Mouse (Mus musculus) hindbrain, embryonic 11.5 days (tissue): ENCODE data around the gene Simc1. TPM values are rescaled to one million over a fixed set of nuclear protein-coding genes. Genes with fewer than 3 reads are reported as not detected.

Experiments used
- ATAC-seq: fragments of 200-750 bp; cut with Nextera tagmentation; 2 replicates; pipeline ENCODE4 v1.8.0; 2017; ENCODE audit warnings: mild to moderate bottlenecking, moderate TSS enrichment, moderate library complexity; ENCODE audit not compliant: low FRiP score
- DNase-seq: peaks from one replicate; pipeline ENCODE4 v3.0.0-alpha.2; 2015; ENCODE audit warnings: low spot score
- H3K27ac ChIP-seq: fragments of 300-500 bp; sonication (generic); 2 replicates; pipeline ENCODE4 v1.5.1; 2014; ENCODE audit warnings: mild to moderate bottlenecking, low read depth, low read length
- H3K27me3 ChIP-seq: fragments of 300-500 bp; sonication (generic); 2 replicates; pipeline ENCODE4 v1.6.1; 2014; ENCODE audit warnings: mild to moderate bottlenecking, low read length, moderate library complexity, mixed read lengths; ENCODE audit not compliant: control insufficient read depth, insufficient read depth
- H3K36me3 ChIP-seq: fragments of 300-500 bp; sonication (generic); 2 replicates; pipeline ENCODE4 v1.6.1; 2014; ENCODE audit warnings: mild to moderate bottlenecking, low read length, moderate library complexity, mixed read lengths; ENCODE audit not compliant: control insufficient read depth, insufficient read depth
- H3K4me1 ChIP-seq: fragments of 300-500 bp; sonication (generic); replicated peaks from 2 replicates; pipeline ENCODE4 v1.6.1; 2014; ENCODE audit warnings: low read length, mixed read lengths; ENCODE audit not compliant: control insufficient read depth, insufficient read depth
- H3K4me2 ChIP-seq: fragments of 300-500 bp; sonication (generic); replicated peaks from 2 replicates; pipeline ENCODE4 v1.6.1; 2014; ENCODE audit warnings: mild to moderate bottlenecking, low read depth, low read length
- H3K4me3 ChIP-seq: fragments of 300-500 bp; sonication (generic); 2 replicates; pipeline ENCODE4 v1.5.1; 2014; ENCODE audit warnings: low read depth, low read length
- H3K9ac ChIP-seq: fragments of 300-500 bp; sonication (generic); 2 replicates; pipeline ENCODE4 v1.6.1; 2014; ENCODE audit warnings: low read depth, low read length
- H3K9me3 ChIP-seq: fragments of 300-500 bp; sonication (generic); 2 replicates; pipeline ENCODE4 v1.6.1; 2016; ENCODE audit warnings: low read length; ENCODE audit not compliant: control insufficient read depth
- WGBS: fragments of 180-500 bp; shearing (Covaris S2); extraction: QIAGEN DNeasy Blood & Tissue Kit; methylation state at CpG from one replicate; pipeline ENCODE4 v1.1.7; 2014; 5-methylcytosine and 5-hydroxymethylcytosine counted together
- polyA plus RNA-seq: library from polyadenylated mRNA; unstranded; fragments of >200 nt; fragmentation: Nextera tagmentation; extraction: Ambion mirVana; gene quantifications from 2 replicates; pipeline ENCODE4 v1.2.1, GENCODE M21; 2014

Gene Simc1
- polyA plus RNA-seq, 1 experiment from 2014 or later: 19.7 TPM

- DNase-seq (no peak), ATAC-seq (no peak)
- Histone ChIP-seq H3K4me2 (no peak overlapping the region), H3K9ac (no peak overlapping the region), H3K27ac (no peak overlapping the region), H3K27me3 (no peaks in the 10 kb centered on the region), H3K9me3 (no peaks in the 10 kb centered on the region), H3K4me1 (no peaks in the 10 kb centered on the region), H3K36me3 (no peaks in the 10 kb centered on the region), H3K4me3 (no peak overlapping the region)
- WGBS: 74% methylated on average over 4 of the region's 4 CpGs
Observed at GRCm38 (mm10) chr13:54570736-54571135, 67.2 kb downstream of the Simc1 start.

- H3K36me3 ChIP-seq: no peaks in the 10 kb centered on the region
- H3K4me3 ChIP-seq: no peak overlapping the region
- H3K4me2 ChIP-seq: no peak overlapping the region
- 44% methylated on average over 2 of the region's 2 CpGs for WGBS
- no peaks in the 10 kb centered on the region for H3K9me3 ChIP-seq
- no peaks in the 10 kb centered on the region for H3K4me1 ChIP-seq
- DNase-seq (no peak), ATAC-seq (no peak)
- no peak overlapping the region for H3K9ac ChIP-seq
- H3K27me3 ChIP-seq: no peaks in the 10 kb centered on the region
- no peak overlapping the region for H3K27ac ChIP-seq
Observed at GRCm38 (mm10) chr13:54571637-54572036, 68.1 kb downstream of the Simc1 start.

- Histone ChIP-seq H3K4me2 (no peak overlapping the region), H3K27ac (no peak overlapping the region), H3K4me1 (no peaks in the 10 kb centered on the region), H3K27me3 (no peaks in the 10 kb centered on the region), H3K4me3 (no peak overlapping the region), H3K9me3 (no peaks in the 10 kb centered on the region), H3K36me3 (no peaks in the 10 kb centered on the region), H3K9ac (no peak overlapping the region)
- DNase-seq (no peak), ATAC-seq (no peak)
- 80% methylated on average over 4 of the region's 4 CpGs for WGBS
Observed at GRCm38 (mm10) chr13:54572621-54573020, 69.0 kb downstream of the Simc1 start.

GRCm38 (mm10) chr13:54574854-54575481 is 71.4 kb downstream of the Simc1 start, which contains the start of gene Arl10:
Gene Arl10, plus strand, starts transcription at chr13:54575015.
- peak; percentile 88 for DNase-seq

GRCm38 (mm10) chr13:54575489-54575888 is 71.9 kb downstream of the Simc1 start:
- Histone ChIP-seq H3K27ac (peak overlapping the region; percentile 72), H3K36me3 (no peaks in the 10 kb centered on the region), H3K9ac (peak overlapping the region; percentile 92), H3K4me2 (peak overlapping the region; percentile 85), H3K4me1 (no peaks in the 10 kb centered on the region), H3K27me3 (no peaks in the 10 kb centered on the region), H3K4me3 (peak overlapping the region; percentile 94), H3K9me3 (no peaks in the 10 kb centered on the region)
- ATAC-seq: peak; percentile 26; the same call in 1 of the 2 replicates
- DNase-seq: no peak
- WGBS: 6% methylated on average over 19 of the region's 19 CpGs

More at GRCm38 (mm10) chr13:54574854-54575481, 71.4 kb downstream of the Simc1 start, which contains the start of gene Arl10:
- H3K4me2 ChIP-seq: peak within 1 kb of the TSS; percentile 85
- peak within 1 kb of the TSS; percentile 92 for H3K9ac ChIP-seq
- peak within 1 kb of the TSS; percentile 94 for H3K4me3 ChIP-seq
- no peaks in the 10 kb centered on the region for H3K9me3 ChIP-seq
- H3K27ac ChIP-seq: peak within 1 kb of the TSS; percentile 72
- H3K36me3 ChIP-seq: no peaks in the 10 kb centered on the region
- H3K27me3 ChIP-seq: no peaks in the 10 kb centered on the region
- WGBS: under 1% methylated on average over 53 of the region's 55 CpGs
- H3K4me1 ChIP-seq: no peaks in the 10 kb centered on the region
- peak; percentile 94 for ATAC-seq

- H3K4me2 ChIP-seq: no peak overlapping the region
- DNase-seq (no peak), ATAC-seq (no peak)
- H3K27me3 ChIP-seq: no peaks in the 10 kb centered on the region
- WGBS: 83% methylated on average over 21 of the region's 21 CpGs
- H3K9me3 ChIP-seq: no peaks in the 10 kb centered on the region
- H3K4me1 ChIP-seq: no peaks in the 10 kb centered on the region
- no peak overlapping the region for H3K4me3 ChIP-seq
- H3K27ac ChIP-seq: no peak overlapping the region
- no peaks in the 10 kb centered on the region for H3K36me3 ChIP-seq
- H3K9ac ChIP-seq: no peak overlapping the region
Observed at GRCm38 (mm10) chr13:54577652-54578507, 74.3 kb downstream of the Simc1 start.

GRCm38 (mm10) chr13:54581385-54581784 is 77.8 kb downstream of the Simc1 start:
- no peaks in the 10 kb centered on the region for H3K36me3 ChIP-seq
- no peak for ATAC-seq
- H3K9ac ChIP-seq: no peak overlapping the region
- H3K27ac ChIP-seq: no peak overlapping the region
- no peak overlapping the region for H3K4me2 ChIP-seq
- no peaks in the 10 kb centered on the region for H3K4me1 ChIP-seq
- H3K4me3 ChIP-seq: no peak overlapping the region
- DNase-seq: no peak
- H3K9me3 ChIP-seq: no peaks in the 10 kb centered on the region
- no peaks in the 10 kb centered on the region for H3K27me3 ChIP-seq
- 91% methylated on average over 2 of the region's 2 CpGs for WGBS

GRCm38 (mm10) chr13:54582126-54582525 is 78.5 kb downstream of the Simc1 start:
- 87% methylated on average over 10 of the region's 10 CpGs for WGBS
- H3K4me2 ChIP-seq: no peak overlapping the region
- no peak overlapping the region for H3K9ac ChIP-seq
- DNase-seq (no peak), ATAC-seq (no peak)
- H3K27ac ChIP-seq: no peak overlapping the region
- no peaks in the 10 kb centered on the region for H3K27me3 ChIP-seq
- H3K4me3 ChIP-seq: no peak overlapping the region
- H3K4me1 ChIP-seq: no peaks in the 10 kb centered on the region
- no peaks in the 10 kb centered on the region for H3K36me3 ChIP-seq
- no peaks in the 10 kb centered on the region for H3K9me3 ChIP-seq
